Mouse (Mus musculus) myocyte (in vitro differentiated cells): ENCODE data around the gene Mrgbp. TPM values are rescaled to one million over a fixed set of nuclear protein-coding genes. Genes with fewer than 3 reads are reported as not detected.
A peak's percentile ranks its signal among the peaks of the same experiment; 100 is the strongest.

Experiments
- H3K27me3 ChIP-seq: one replicate; pipeline ENCODE4 v1.6.1; 2011; ENCODE audit not compliant: control insufficient read depth, insufficient read depth, insufficient read length
- H3K36me3 ChIP-seq: one replicate; pipeline ENCODE4 v1.6.1; 2011; ENCODE audit not compliant: control insufficient read depth, insufficient read depth
- H3K4me2 ChIP-seq: one replicate; pipeline ENCODE4 v1.6.1; 2011; ENCODE audit warnings: low read depth, control low read depth
- H3K4me3 ChIP-seq: one replicate; pipeline ENCODE4 v1.5.1; 2011; ENCODE audit warnings: mild to moderate bottlenecking, control low read depth, moderate library complexity
- H3K79me2 ChIP-seq: one replicate; pipeline ENCODE4 v1.6.1; 2011; ENCODE audit not compliant: control insufficient read depth, insufficient read depth
- H3ac ChIP-seq: one replicate; pipeline ENCODE4 v1.6.1; 2011; ENCODE audit not compliant: control insufficient read depth, insufficient read length
- CEBPB ChIP-seq: IDR thresholded peaks from 2 replicates; pipeline ENCODE4 v1.6.1; 2011; ENCODE audit warnings: mild to moderate bottlenecking, moderate library complexity; ENCODE audit not compliant: poor library complexity, insufficient read depth, severe bottlenecking
- E2F4 ChIP-seq: IDR thresholded peaks from one replicate; pipeline ENCODE4 v1.6.1; 2011; ENCODE audit warnings: mild to moderate bottlenecking, control low read depth, moderate library complexity; ENCODE audit not compliant: insufficient read depth
- MAX ChIP-seq: IDR thresholded peaks from one replicate; pipeline ENCODE4 v1.6.1; 2011; ENCODE audit warnings: low read depth, mild to moderate bottlenecking, control low read depth
- MYOD1 ChIP-seq, 3 experiments: IDR thresholded peaks; one replicate each; pipeline ENCODE4 v1.6.1; 2011; ENCODE audit warnings: control low read depth in 2 of 3, low read depth in 2 of 3, mild to moderate bottlenecking in 2 of 3, moderate library complexity in 1 of 3; ENCODE audit not compliant: insufficient read length in 2 of 3, control insufficient read depth in 1 of 3
- MYOG ChIP-seq, 3 experiments: IDR thresholded peaks; one replicate each; pipeline ENCODE4 v1.6.1; 2011; ENCODE audit warnings: control low read depth in 2 of 3, low read depth in 2 of 3, mild to moderate bottlenecking in 2 of 3; ENCODE audit not compliant: insufficient read length in 2 of 3, control insufficient read depth in 1 of 3, insufficient read depth in 1 of 3
- POLR2A ChIP-seq: IDR thresholded peaks from one replicate; pipeline ENCODE4 v1.6.1; 2011; ENCODE audit warnings: low read depth, mild to moderate bottlenecking, control low read depth, moderate library complexity; ENCODE audit not compliant: insufficient read length
- POLR2AphosphoS2 ChIP-seq: IDR thresholded peaks from one replicate; pipeline ENCODE4 v1.6.1; 2011; ENCODE audit warnings: low read depth, control low read depth; ENCODE audit not compliant: insufficient read length
- REST ChIP-seq: IDR thresholded peaks from one replicate; pipeline ENCODE4 v1.6.1; 2011; ENCODE audit warnings: mild to moderate bottlenecking, control low read depth, moderate library complexity; ENCODE audit not compliant: insufficient read depth, insufficient read length
- SRF ChIP-seq: IDR thresholded peaks from one replicate; pipeline ENCODE4 v1.6.1; 2011; ENCODE audit warnings: low read depth; ENCODE audit not compliant: control insufficient read depth, insufficient read length
- TCF12 ChIP-seq: IDR thresholded peaks from one replicate; pipeline ENCODE4 v1.6.1; 2011; ENCODE audit warnings: mild to moderate bottlenecking, control low read depth; ENCODE audit not compliant: poor library complexity, insufficient read depth, severe bottlenecking
- TCF3 ChIP-seq: IDR thresholded peaks from one replicate; pipeline ENCODE4 v1.6.1; 2011; ENCODE audit warnings: low read depth, control low read depth; ENCODE audit not compliant: insufficient read length
- USF1 ChIP-seq: IDR thresholded peaks from one replicate; pipeline ENCODE4 v1.6.1; 2011; ENCODE audit warnings: low read depth, mild to moderate bottlenecking, control low read depth, moderate library complexity
- polyA plus RNA-seq: library from polyadenylated mRNA; unstranded; fragments of >200 nt; fragmentation: generic; extraction: Trizol; gene quantifications from one replicate; pipeline ENCODE4 v1.2.1, GENCODE M21; 2012; ENCODE audit warnings: missing spikeins

Gene Mrgbp
- 17.9 TPM for polyA plus RNA-seq

- peaks cover under 1% of the 10 kb centered on the region for H3K27me3 ChIP-seq
- H3ac ChIP-seq: no peak within 1 kb of the TSS
- peak within 1 kb of the TSS; percentile 47 for H3K4me3 ChIP-seq
- H3K36me3 ChIP-seq: no peaks in the 10 kb centered on the region
- TF ChIP-seq POLR2A: peak; percentile 70
- TF ChIP-seq E2F4: no peak
- no peak for TF ChIP-seq MYOD1 (IDR thresholded peaks at IDR 0.05; ENCODE audit: control insufficient read depth in 1 of 3, insufficient read length in 2 of 3, low read depth in 2 of 3)
- no peak for TF ChIP-seq MYOG (IDR thresholded peaks at IDR 0.05; ENCODE audit: control insufficient read depth in 1 of 3, insufficient read depth in 1 of 3, insufficient read length in 2 of 3, low read depth in 2 of 3)
- peak; percentile 53 for TF ChIP-seq MAX
- TF ChIP-seq POLR2AphosphoS2: peak; percentile 32
- TF ChIP-seq REST: no peak
- TF ChIP-seq USF1: no peak
- TF ChIP-seq TCF12: no peak
- no peak for TF ChIP-seq TCF3
- TF ChIP-seq SRF: no peak
- peak within 1 kb of the TSS; percentile 92 for H3K4me2 ChIP-seq
- peaks cover 9% of the 10 kb centered on the region for H3K79me2 ChIP-seq
Observed at GRCm38 (mm10) chr2:180581002-180581401, at the start of gene Mrgbp. Mrgbp (plus strand) TSS chr2:180581304.

GRCm38 (mm10) chr2:180531671-180532385 lies 49.3 kb upstream of the Mrgbp start:
- no peak overlapping the region for H3K4me2 ChIP-seq
- H3K79me2 ChIP-seq: no peaks in the 10 kb centered on the region
- no peaks in the 10 kb centered on the region for H3K36me3 ChIP-seq
- H3K27me3 ChIP-seq: peaks cover 63% of the 10 kb centered on the region
- no peak overlapping the region for H3ac ChIP-seq
- no peak for TF ChIP-seq MYOD1 (IDR thresholded peaks at IDR 0.05; ENCODE audit: control insufficient read depth in 1 of 3, insufficient read length in 2 of 3, low read depth in 2 of 3)
- no peak for TF ChIP-seq E2F4
- no peak overlapping the region for H3K4me3 ChIP-seq

GRCm38 (mm10) chr2:180532386-180532995 lies 48.6 kb upstream of the Mrgbp start:
- no peak overlapping the region for H3K4me2 ChIP-seq
- no peak for TF ChIP-seq REST
- no peak for TF ChIP-seq POLR2AphosphoS2
- H3K36me3 ChIP-seq: no peaks in the 10 kb centered on the region
- H3ac ChIP-seq: no peak overlapping the region
- no peak overlapping the region for H3K4me3 ChIP-seq
- no peaks in the 10 kb centered on the region for H3K79me2 ChIP-seq
- H3K27me3 ChIP-seq: peaks cover 56% of the 10 kb centered on the region

GRCm38 (mm10) chr2:180533237-180533636 lies 47.9 kb upstream of the Mrgbp start:
- H3ac ChIP-seq: no peak overlapping the region

GRCm38 (mm10) chr2:180543675-180544074 lies 37.4 kb upstream of the Mrgbp start:
- no peak overlapping the region for H3ac ChIP-seq
- H3K79me2 ChIP-seq: no peaks in the 10 kb centered on the region
- no peak overlapping the region for H3K4me3 ChIP-seq
- TF ChIP-seq MYOD1 (IDR thresholded peaks at IDR 0.05; ENCODE audit: control insufficient read depth in 1 of 3, insufficient read length in 2 of 3, low read depth in 2 of 3): no peak
- no peak for TF ChIP-seq REST
- no peak for TF ChIP-seq E2F4
- no peak for TF ChIP-seq TCF3
- TF ChIP-seq CEBPB: no peak
- TF ChIP-seq SRF: no peak
- H3K36me3 ChIP-seq: no peaks in the 10 kb centered on the region
- peaks cover 22% of the 10 kb centered on the region for H3K27me3 ChIP-seq
- no peak overlapping the region for H3K4me2 ChIP-seq

More at GRCm38 (mm10) chr2:180533237-180533636, 47.9 kb upstream of the Mrgbp start:
- Histone ChIP-seq H3K79me2 (no peaks in the 10 kb centered on the region), H3K4me3 (no peak overlapping the region), H3K4me2 (no peak overlapping the region), H3K36me3 (no peaks in the 10 kb centered on the region), H3K27me3 (peaks cover 51% of the 10 kb centered on the region)
- no peak for TF ChIP-seq REST
- TF ChIP-seq MYOD1 (IDR thresholded peaks at IDR 0.05; ENCODE audit: control insufficient read depth in 1 of 3, insufficient read length in 2 of 3, low read depth in 2 of 3): no peak

GRCm38 (mm10) chr2:180545046-180545445 lies 36.1 kb upstream of the Mrgbp start:
- Histone ChIP-seq H3K27me3 (peaks cover 22% of the 10 kb centered on the region), H3K36me3 (no peaks in the 10 kb centered on the region), H3K79me2 (no peaks in the 10 kb centered on the region), H3ac (no peak overlapping the region), H3K4me3 (no peak overlapping the region), H3K4me2 (no peak overlapping the region)
- TF ChIP-seq MAX (no peak), REST (no peak), TCF3 (no peak), USF1 (no peak), POLR2A (no peak), MYOG (IDR thresholded peaks at IDR 0.05; ENCODE audit: control insufficient read depth in 1 of 3, insufficient read depth in 1 of 3, insufficient read length in 2 of 3, low read depth in 2 of 3) (no peak), MYOD1 (IDR thresholded peaks at IDR 0.05; ENCODE audit: control insufficient read depth in 1 of 3, insufficient read length in 2 of 3, low read depth in 2 of 3) (no peak), POLR2AphosphoS2 (no peak), E2F4 (no peak), TCF12 (no peak), CEBPB (no peak), SRF (no peak)
